Mouse (Mus musculus) spleen, postnatal 36 days (tissue): ENCODE measurements around the gene Pabpn1.

Experiments used
- DNase-seq, 2 experiments: peaks; one replicate each; pipeline ENCODE4 v3.0.0; 2022; ENCODE audit warnings: low spot score in 2 of 2, mixed read lengths in 1 of 2

Gene Pabpn1

GRCm38 (mm10) chr14:54893651-54894181 is 1.4 kb downstream of the Pabpn1 start:
- peak; percentile 98 to 99 for DNase-seq

- DNase-seq, result peak; percentile 53 to 57
Measured at GRCm38 (mm10) chr14:54894296-54895151, 2.2 kb downstream of the Pabpn1 start.

- DNase-seq, result no peak
Measured at GRCm38 (mm10) chr14:54897445-54897844, 5.1 kb downstream of the Pabpn1 start.

GRCm38 (mm10) chr14:54900383-54900782 is 8.1 kb downstream of the Pabpn1 start:
- peak; percentile 34 to 60 for DNase-seq

- no peak for DNase-seq
Measured at GRCm38 (mm10) chr14:54903641-54904040, 11.3 kb downstream of the Pabpn1 start.

GRCm38 (mm10) chr14:54908682-54909081 is 16.4 kb downstream of the Pabpn1 start:
- no peak for DNase-seq

- DNase-seq, result no peak
Measured at GRCm38 (mm10) chr14:54912109-54912850, 20.0 kb downstream of the Pabpn1 start.

- peak; percentile 30 to 50 for DNase-seq
Measured at GRCm38 (mm10) chr14:54912886-54913285, 20.6 kb downstream of the Pabpn1 start, which contains the start of gene Slc22a17. Gene Slc22a17 (minus strand): TSS chr14:54913132.

GRCm38 (mm10) chr14:54913343-54913742 is 21.0 kb downstream of the Pabpn1 start:
- no peak for DNase-seq

GRCm38 (mm10) chr14:54920076-54920685 is 27.9 kb downstream of the Pabpn1 start:
- DNase-seq, result no peak

- DNase-seq, result no peak
Measured at GRCm38 (mm10) chr14:54924641-54925348, 32.5 kb downstream of the Pabpn1 start.

- DNase-seq, result no peak
Measured at GRCm38 (mm10) chr14:54925349-54926342, 33.3 kb downstream of the Pabpn1 start, which contains the start of gene Efs. Gene Efs (minus strand): TSS chr14:54926126.

GRCm38 (mm10) chr14:54926401-54927158 is 34.3 kb downstream of the Pabpn1 start:
- no peak for DNase-seq

GRCm38 (mm10) chr14:54927296-54927695 is 35.0 kb downstream of the Pabpn1 start:
- no peak for DNase-seq

- DNase-seq, result no peak
Measured at GRCm38 (mm10) chr14:54929801-54930200, 37.5 kb downstream of the Pabpn1 start.

GRCm38 (mm10) chr14:54930431-54930830 is 38.1 kb downstream of the Pabpn1 start:
- DNase-seq, result no peak

GRCm38 (mm10) chr14:54932645-54933150 is 40.4 kb downstream of the Pabpn1 start, which contains the start of gene Il25:
Gene Il25 (plus strand): TSS chr14:54932695.
- no peak for DNase-seq

GRCm38 (mm10) chr14:54935904-54936830 is 43.9 kb downstream of the Pabpn1 start, which contains the start of gene Cmtm5:
Gene Cmtm5 (plus strand): TSS chr14:54936261.
- no peak for DNase-seq
